Mouse (Mus musculus): ENCODE results near the gene Acbd4. TPM values are rescaled to one million over a fixed set of nuclear protein-coding genes. Genes with fewer than 3 reads are reported as not detected.

Acbd4 gene
- total RNA-seq, 2 experiments from 2014 or later: 63.1 to 66.1 TPM

GRCm38 (mm10) chr11:103113005-103113404 is 11.5 kb downstream of the Acbd4 start:
- DNase-seq (ENCODE audit: low spot score in 2 of 2): no peak

GRCm38 (mm10) chr11:103113771-103114170 is 12.3 kb downstream of the Acbd4 start:
- DNase-seq (ENCODE audit: low spot score in 2 of 2): no peak

GRCm38 (mm10) chr11:103114270-103114943 is 12.9 kb downstream of the Acbd4 start:
- no peak for DNase-seq (ENCODE audit: low spot score in 2 of 2)

- peak; percentile 77 to 82 for DNase-seq (ENCODE audit: low spot score in 2 of 2)
Observed at GRCm38 (mm10) chr11:103115163-103116007, 13.9 kb downstream of the Acbd4 start.

GRCm38 (mm10) chr11:103116008-103116818 is 14.7 kb downstream of the Acbd4 start, which contains the start of gene Hexim1:
Hexim1 (plus strand) TSS chr11:103116231.
- peak; percentile 100 for DNase-seq (ENCODE audit: low spot score in 2 of 2)

- DNase-seq (ENCODE audit: low spot score in 2 of 2): peak; percentile 78 to 85
Observed at GRCm38 (mm10) chr11:103116959-103117590, 15.6 kb downstream of the Acbd4 start.

- DNase-seq (ENCODE audit: low spot score in 2 of 2): peak in 1 of 2 experiments; percentile 54
Observed at GRCm38 (mm10) chr11:103117591-103118009, 16.1 kb downstream of the Acbd4 start.

GRCm38 (mm10) chr11:103118866-103119265 is 17.4 kb downstream of the Acbd4 start:
- no peak for DNase-seq (ENCODE audit: low spot score in 2 of 2)

GRCm38 (mm10) chr11:103119609-103120008 is 18.1 kb downstream of the Acbd4 start:
- no peak for DNase-seq (ENCODE audit: low spot score in 2 of 2)

- no peak for DNase-seq (ENCODE audit: low spot score in 2 of 2)
Observed at GRCm38 (mm10) chr11:103120315-103120714, 18.8 kb downstream of the Acbd4 start.

- peak; percentile 77 to 83 for DNase-seq (ENCODE audit: low spot score in 2 of 2)
Observed at GRCm38 (mm10) chr11:103131701-103132575, 30.5 kb downstream of the Acbd4 start, which contains the start of gene Hexim2. Hexim2 (plus strand) TSS chr11:103132429.

GRCm38 (mm10) chr11:103132576-103133455 is 31.3 kb downstream of the Acbd4 start:
- peak; percentile 100 for DNase-seq (ENCODE audit: low spot score in 2 of 2)

GRCm38 (mm10) chr11:103133456-103134185 is 32.1 kb downstream of the Acbd4 start:
- no peak for DNase-seq (ENCODE audit: low spot score in 2 of 2)

- DNase-seq (ENCODE audit: low spot score in 2 of 2): no peak
Observed at GRCm38 (mm10) chr11:103134221-103134620, 32.7 kb downstream of the Acbd4 start.

- DNase-seq (ENCODE audit: low spot score in 2 of 2): no peak
Observed at GRCm38 (mm10) chr11:103136039-103136577, 34.6 kb downstream of the Acbd4 start.

GRCm38 (mm10) chr11:103139951-103140762 is 38.7 kb downstream of the Acbd4 start:
- no peak for DNase-seq (ENCODE audit: low spot score in 2 of 2)

GRCm38 (mm10) chr11:103140763-103141100 is 39.2 kb downstream of the Acbd4 start:
- DNase-seq (ENCODE audit: low spot score in 2 of 2): no peak

All from layer of hippocampus, postnatal 10 days (tissue).